Mouse (Mus musculus): ENCODE measurements around the gene Apold1. TPM values are rescaled to one million over a fixed set of nuclear protein-coding genes. Genes with fewer than 3 reads are reported as not detected.

Gene Apold1
- polyA plus RNA-seq, 1 experiment: 1.2 TPM

- whole genome bisulfite sequencing: 33% methylated on average over 13 of the region's 13 CpGs
- TF ChIP-seq CTCF (IDR thresholded peaks at IDR 0.05; ENCODE audit: insufficient read depth, low read length) (peak; percentile 72), POLR2A (IDR thresholded peaks at IDR 0.05; ENCODE audit: borderline replicate concordance, extremely low read depth, low read depth, low read length) (no peak)
- DNase-seq: peak; percentile 54
- Histone ChIP-seq H3K4me3 (replicated peaks; ENCODE audit: extremely low read depth, low read depth, low read length) (no peak overlapping the region), H3K4me1 (ENCODE audit: control insufficient read depth, insufficient read depth, low read length) (peaks cover 3% of the 10 kb centered on the region; the same call in 1 of the 2 replicates)
Measured at GRCm38 (mm10) chr6:134947311-134948087, 34.0 kb upstream of the Apold1 start.

- H3K4me1 ChIP-seq (ENCODE audit: control insufficient read depth, insufficient read depth, low read length): peaks cover 1% of the 10 kb centered on the region; the same call in 1 of the 2 replicates
- no peak overlapping the region for H3K4me3 ChIP-seq (replicated peaks; ENCODE audit: extremely low read depth, low read depth, low read length)
- TF ChIP-seq POLR2A (IDR thresholded peaks at IDR 0.05; ENCODE audit: borderline replicate concordance, extremely low read depth, low read depth, low read length) (no peak), CTCF (IDR thresholded peaks at IDR 0.05; ENCODE audit: insufficient read depth, low read length) (no peak)
- no peak for DNase-seq
- WGBS: 80% methylated on average over 11 of the region's 11 CpGs
Measured at GRCm38 (mm10) chr6:134948522-134949061, 32.9 kb upstream of the Apold1 start.

DNA sequence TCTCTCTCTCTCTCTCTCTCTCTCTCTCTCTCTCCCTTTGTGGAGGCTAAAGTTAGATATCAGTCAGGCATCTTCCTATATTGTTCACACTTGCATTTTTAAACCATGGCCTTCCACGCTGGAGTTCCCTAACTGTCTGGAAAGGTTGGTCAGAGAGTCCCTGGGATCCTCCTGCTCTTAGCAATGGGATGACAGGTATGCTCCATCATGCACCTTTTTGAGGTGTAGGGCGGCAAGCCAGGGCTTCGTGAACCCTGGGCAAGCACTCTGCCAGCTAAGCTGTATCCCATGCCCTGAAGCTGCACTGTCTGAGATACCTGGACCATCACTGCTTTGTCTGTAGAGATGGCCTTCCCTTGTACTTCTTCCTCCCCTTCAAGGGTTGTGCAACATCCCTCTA lies 32.3 kb upstream of the Apold1 start:
- no peaks in the 10 kb centered on the region for H3K4me1 ChIP-seq (ENCODE audit: control insufficient read depth, insufficient read depth, low read length)
- TF ChIP-seq CTCF (IDR thresholded peaks at IDR 0.05; ENCODE audit: insufficient read depth, low read length) (no peak), POLR2A (IDR thresholded peaks at IDR 0.05; ENCODE audit: borderline replicate concordance, extremely low read depth, low read depth, low read length) (no peak)
- DNase-seq: no peak
- H3K4me3 ChIP-seq (replicated peaks; ENCODE audit: extremely low read depth, low read depth, low read length): no peak overlapping the region
- 97% methylated on average over 3 of the region's 3 CpGs for WGBS

- 88% methylated on average over 5 of the region's 5 CpGs for WGBS
- no peak for TF ChIP-seq POLR2A (IDR thresholded peaks at IDR 0.05; ENCODE audit: borderline replicate concordance, extremely low read depth, low read depth, low read length)
- no peak for TF ChIP-seq CTCF (IDR thresholded peaks at IDR 0.05; ENCODE audit: insufficient read depth, low read length)
- H3K4me3 ChIP-seq (replicated peaks; ENCODE audit: extremely low read depth, low read depth, low read length): no peak overlapping the region
Measured at GRCm38 (mm10) chr6:134951364-134951763, 30.2 kb upstream of the Apold1 start.

GRCm38 (mm10) chr6:134953976-134954375 lies 27.5 kb upstream of the Apold1 start:
- TF ChIP-seq POLR2A (IDR thresholded peaks at IDR 0.05; ENCODE audit: borderline replicate concordance, extremely low read depth, low read depth, low read length): no peak
- no peak for TF ChIP-seq CTCF (IDR thresholded peaks at IDR 0.05; ENCODE audit: insufficient read depth, low read length)
- DNase-seq: no peak
- no peak overlapping the region for H3K4me3 ChIP-seq (replicated peaks; ENCODE audit: extremely low read depth, low read depth, low read length)
- no peaks in the 10 kb centered on the region for H3K4me1 ChIP-seq (ENCODE audit: control insufficient read depth, insufficient read depth, low read length)
- 78% methylated on average over 11 of the region's 11 CpGs for WGBS

More at GRCm38 (mm10) chr6:134951364-134951763, 30.2 kb upstream of the Apold1 start:
- H3K4me1 ChIP-seq (ENCODE audit: control insufficient read depth, insufficient read depth, low read length): no peaks in the 10 kb centered on the region
- DNase-seq: no peak

DNA sequence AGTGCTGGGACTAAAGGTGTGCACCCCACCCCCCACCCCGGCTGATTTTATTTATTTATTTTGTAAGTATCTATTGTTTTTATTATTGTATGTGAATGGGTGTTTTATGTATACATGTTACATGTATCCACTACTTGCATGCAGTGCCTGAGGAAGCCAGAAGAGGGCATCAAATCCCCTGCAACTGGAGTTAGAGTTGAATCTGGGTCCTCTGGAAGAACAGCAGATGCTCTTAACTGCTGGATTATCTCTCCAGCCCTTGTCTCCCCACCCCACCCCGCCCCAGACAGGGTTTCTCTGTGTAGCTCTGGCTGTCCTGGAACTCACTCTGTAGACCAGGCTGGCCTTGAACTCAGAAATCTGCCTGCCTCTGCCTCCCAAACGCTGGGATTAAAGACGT lies 25.1 kb upstream of the Apold1 start:
- DNase-seq: no peak
- TF ChIP-seq CTCF (IDR thresholded peaks at IDR 0.05; ENCODE audit: insufficient read depth, low read length) (no peak), POLR2A (IDR thresholded peaks at IDR 0.05; ENCODE audit: borderline replicate concordance, extremely low read depth, low read depth, low read length) (no peak)
- no peak overlapping the region for H3K4me3 ChIP-seq (replicated peaks; ENCODE audit: extremely low read depth, low read depth, low read length)
- WGBS: 84% methylated on average over 4 of the region's 4 CpGs
- no peaks in the 10 kb centered on the region for H3K4me1 ChIP-seq (ENCODE audit: control insufficient read depth, insufficient read depth, low read length)

- DNase-seq: no peak
- TF ChIP-seq CTCF (IDR thresholded peaks at IDR 0.05; ENCODE audit: insufficient read depth, low read length) (no peak), POLR2A (IDR thresholded peaks at IDR 0.05; ENCODE audit: borderline replicate concordance, extremely low read depth, low read depth, low read length) (no peak)
- WGBS: 74% methylated on average over 5 of the region's 5 CpGs
- Histone ChIP-seq H3K4me1 (ENCODE audit: control insufficient read depth, insufficient read depth, low read length) (peaks cover 3% of the 10 kb centered on the region; the same call in 1 of the 2 replicates), H3K4me3 (replicated peaks; ENCODE audit: extremely low read depth, low read depth, low read length) (no peak overlapping the region)
Measured at GRCm38 (mm10) chr6:134961286-134961685, 20.2 kb upstream of the Apold1 start.

GRCm38 (mm10) chr6:134961858-134962517 lies 19.5 kb upstream of the Apold1 start:
- no peak for DNase-seq
- no peak for TF ChIP-seq POLR2A (IDR thresholded peaks at IDR 0.05; ENCODE audit: borderline replicate concordance, extremely low read depth, low read depth, low read length)
- no peak for TF ChIP-seq CTCF (IDR thresholded peaks at IDR 0.05; ENCODE audit: insufficient read depth, low read length)
- H3K4me1 ChIP-seq (ENCODE audit: control insufficient read depth, insufficient read depth, low read length): peaks cover 3% of the 10 kb centered on the region; the same call in 1 of the 2 replicates
- no peak overlapping the region for H3K4me3 ChIP-seq (replicated peaks; ENCODE audit: extremely low read depth, low read depth, low read length)
- 47% methylated on average over 9 of the region's 9 CpGs for WGBS

DNA sequence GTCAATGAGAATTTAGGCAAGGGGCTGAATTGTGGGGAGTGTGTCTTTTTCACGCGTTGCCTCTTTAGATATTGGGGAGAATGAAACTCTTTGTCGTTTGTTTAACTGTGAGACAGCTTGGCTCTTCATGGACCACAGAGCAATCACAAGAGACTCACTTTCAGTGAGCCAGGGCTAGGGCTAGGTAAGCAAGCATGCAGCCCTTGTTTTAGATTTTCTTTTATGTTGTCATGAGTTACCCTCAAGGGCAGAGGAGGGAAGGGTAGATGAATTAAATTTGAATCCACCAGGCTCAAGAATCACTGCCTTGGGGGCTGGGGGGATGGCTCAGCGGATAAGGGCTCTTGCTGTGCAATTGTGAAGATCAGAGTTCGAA lies 19.0 kb upstream of the Apold1 start:
- TF ChIP-seq POLR2A (IDR thresholded peaks at IDR 0.05; ENCODE audit: borderline replicate concordance, extremely low read depth, low read depth, low read length): no peak
- TF ChIP-seq CTCF (IDR thresholded peaks at IDR 0.05; ENCODE audit: insufficient read depth, low read length): no peak
- peaks cover 3% of the 10 kb centered on the region; the same call in 1 of the 2 replicates for H3K4me1 ChIP-seq (ENCODE audit: control insufficient read depth, insufficient read depth, low read length)
- WGBS: 83% methylated on average over 5 of the region's 5 CpGs
- no peak for DNase-seq
- H3K4me3 ChIP-seq (replicated peaks; ENCODE audit: extremely low read depth, low read depth, low read length): no peak overlapping the region
